Mouse (Mus musculus): Measurements from ENCODE around the gene Ptpn14. TPM values are rescaled to one million over a fixed set of nuclear protein-coding genes. Genes with fewer than 3 reads are reported as not detected.

Ptpn14 gene
- polyA plus RNA-seq, 1 experiment from 2014 or later = 8.6 TPM

- H3K27me3 ChIP-seq = no peaks in the 10 kb centered on the region
- H3K4me3 ChIP-seq = peak overlapping the region; percentile 92
- peak overlapping the region; percentile 45 for H3K9ac ChIP-seq
- H3K4me1 ChIP-seq = peaks cover 42% of the 10 kb centered on the region
- no peaks in the 10 kb centered on the region for H3K36me3 ChIP-seq
- peak overlapping the region; percentile 69 for H3K4me2 ChIP-seq
- H3K9me3 ChIP-seq = no peaks in the 10 kb centered on the region
- peak overlapping the region; percentile 99 for H3K27ac ChIP-seq
- 1% methylated on average over 22 of the region's 22 CpGs for WGBS
- ATAC-seq (ENCODE audit: borderline replicate concordance, extremely low read depth, low FRiP score, low TSS enrichment) = peak; percentile 75
These were observed 653 bp upstream of the Ptpn14 start for GRCm38 (mm10) chr1:189727346-189727883.

GRCm38 (mm10) chr1:189728784-189729115, 682 bp downstream of the Ptpn14 start:
- Histone ChIP-seq H3K27me3 (no peaks in the 10 kb centered on the region), H3K4me1 (peaks cover 43% of the 10 kb centered on the region), H3K27ac (peak overlapping the region; percentile 99), H3K4me3 (peak overlapping the region; percentile 92), H3K4me2 (peak overlapping the region; percentile 69), H3K36me3 (no peaks in the 10 kb centered on the region), H3K9ac (peak overlapping the region; percentile 83), H3K9me3 (no peaks in the 10 kb centered on the region)
- ATAC-seq (ENCODE audit: borderline replicate concordance, extremely low read depth, low FRiP score, low TSS enrichment) = no peak
- 1% methylated on average over 15 of the region's 15 CpGs for WGBS

- Histone ChIP-seq H3K27ac (peak overlapping the region; percentile 99; the same call in 1 of the 2 replicates), H3K27me3 (no peaks in the 10 kb centered on the region), H3K9ac (peak overlapping the region; percentile 83), H3K36me3 (no peaks in the 10 kb centered on the region), H3K4me3 (peak overlapping the region; percentile 92), H3K9me3 (no peaks in the 10 kb centered on the region), H3K4me1 (peaks cover 43% of the 10 kb centered on the region), H3K4me2 (peak overlapping the region; percentile 69)
- WGBS = 9% methylated on average over 17 of the region's 17 CpGs
- ATAC-seq (ENCODE audit: borderline replicate concordance, extremely low read depth, low FRiP score, low TSS enrichment) = no peak
These were observed 1.2 kb downstream of the Ptpn14 start for GRCm38 (mm10) chr1:189729141-189729815.

- no peak for ATAC-seq (ENCODE audit: borderline replicate concordance, extremely low read depth, low FRiP score, low TSS enrichment)
- Histone ChIP-seq H3K36me3 (no peaks in the 10 kb centered on the region), H3K27me3 (no peaks in the 10 kb centered on the region), H3K4me3 (no peak overlapping the region), H3K4me1 (peaks cover 36% of the 10 kb centered on the region), H3K9ac (no peak overlapping the region), H3K27ac (peak overlapping the region; percentile 68), H3K9me3 (no peaks in the 10 kb centered on the region), H3K4me2 (no peak overlapping the region)
- 46% methylated on average over 10 of the region's 10 CpGs for WGBS
These were observed 3.6 kb downstream of the Ptpn14 start for GRCm38 (mm10) chr1:189731697-189732096.

- 58% methylated on average over 8 of the region's 8 CpGs for WGBS
- Histone ChIP-seq H3K4me2 (no peak overlapping the region), H3K27me3 (no peaks in the 10 kb centered on the region), H3K9ac (no peak overlapping the region), H3K27ac (peak overlapping the region; percentile 68), H3K4me1 (peaks cover 32% of the 10 kb centered on the region), H3K4me3 (no peak overlapping the region), H3K9me3 (no peaks in the 10 kb centered on the region), H3K36me3 (no peaks in the 10 kb centered on the region)
- no peak for ATAC-seq (ENCODE audit: borderline replicate concordance, extremely low read depth, low FRiP score, low TSS enrichment)
These were observed 4.1 kb downstream of the Ptpn14 start for GRCm38 (mm10) chr1:189732156-189732555.

DNA sequence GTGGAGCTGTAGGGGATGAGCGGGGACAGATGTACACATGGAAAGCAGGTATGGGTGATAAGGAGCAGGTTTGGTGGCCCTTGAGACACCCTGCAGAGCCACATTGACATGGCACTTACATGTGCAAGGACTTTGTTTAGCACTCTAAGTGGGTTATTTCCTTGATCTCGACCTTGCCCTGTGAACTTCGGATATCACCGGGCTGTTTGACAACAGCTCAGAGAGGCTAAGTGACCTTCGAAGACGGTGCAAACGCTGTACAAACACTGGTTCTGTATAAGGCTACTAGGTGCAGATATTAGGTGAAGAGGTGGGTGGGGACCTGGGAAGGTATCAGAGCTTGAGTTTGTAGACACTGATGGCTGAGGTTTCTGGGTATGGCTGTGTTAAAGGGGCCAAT, 12.0 kb downstream of the Ptpn14 start:
- WGBS = 56% methylated on average over 7 of the region's 7 CpGs
- no peak overlapping the region for H3K4me2 ChIP-seq
- H3K4me1 ChIP-seq = peaks cover 4% of the 10 kb centered on the region
- H3K9me3 ChIP-seq = no peaks in the 10 kb centered on the region
- no peak overlapping the region for H3K27ac ChIP-seq
- H3K27me3 ChIP-seq = no peaks in the 10 kb centered on the region
- no peak overlapping the region for H3K9ac ChIP-seq
- H3K4me3 ChIP-seq = no peak overlapping the region
- no peaks in the 10 kb centered on the region for H3K36me3 ChIP-seq
- no peak for ATAC-seq (ENCODE audit: borderline replicate concordance, extremely low read depth, low FRiP score, low TSS enrichment)

- no peak overlapping the region for H3K9ac ChIP-seq
- no peaks in the 10 kb centered on the region for H3K36me3 ChIP-seq
- no peaks in the 10 kb centered on the region for H3K27me3 ChIP-seq
- H3K4me2 ChIP-seq = no peak overlapping the region
- ATAC-seq (ENCODE audit: borderline replicate concordance, extremely low read depth, low FRiP score, low TSS enrichment) = no peak
- H3K4me3 ChIP-seq = no peak overlapping the region
- WGBS = 84% methylated on average over 5 of the region's 5 CpGs
- no peak overlapping the region for H3K27ac ChIP-seq
- peaks cover 4% of the 10 kb centered on the region for H3K4me1 ChIP-seq
- no peaks in the 10 kb centered on the region for H3K9me3 ChIP-seq
These were observed 14.0 kb downstream of the Ptpn14 start for GRCm38 (mm10) chr1:189742041-189742440.

GRCm38 (mm10) chr1:189743136-189743535, 15.1 kb downstream of the Ptpn14 start:
- Histone ChIP-seq H3K4me1 (peaks cover 4% of the 10 kb centered on the region), H3K27me3 (no peaks in the 10 kb centered on the region), H3K4me3 (no peak overlapping the region), H3K36me3 (no peaks in the 10 kb centered on the region), H3K4me2 (no peak overlapping the region), H3K9ac (no peak overlapping the region), H3K27ac (no peak overlapping the region), H3K9me3 (no peaks in the 10 kb centered on the region)
- ATAC-seq (ENCODE audit: borderline replicate concordance, extremely low read depth, low FRiP score, low TSS enrichment) = no peak
- WGBS = 87% methylated on average over 5 of the region's 5 CpGs

DNA sequence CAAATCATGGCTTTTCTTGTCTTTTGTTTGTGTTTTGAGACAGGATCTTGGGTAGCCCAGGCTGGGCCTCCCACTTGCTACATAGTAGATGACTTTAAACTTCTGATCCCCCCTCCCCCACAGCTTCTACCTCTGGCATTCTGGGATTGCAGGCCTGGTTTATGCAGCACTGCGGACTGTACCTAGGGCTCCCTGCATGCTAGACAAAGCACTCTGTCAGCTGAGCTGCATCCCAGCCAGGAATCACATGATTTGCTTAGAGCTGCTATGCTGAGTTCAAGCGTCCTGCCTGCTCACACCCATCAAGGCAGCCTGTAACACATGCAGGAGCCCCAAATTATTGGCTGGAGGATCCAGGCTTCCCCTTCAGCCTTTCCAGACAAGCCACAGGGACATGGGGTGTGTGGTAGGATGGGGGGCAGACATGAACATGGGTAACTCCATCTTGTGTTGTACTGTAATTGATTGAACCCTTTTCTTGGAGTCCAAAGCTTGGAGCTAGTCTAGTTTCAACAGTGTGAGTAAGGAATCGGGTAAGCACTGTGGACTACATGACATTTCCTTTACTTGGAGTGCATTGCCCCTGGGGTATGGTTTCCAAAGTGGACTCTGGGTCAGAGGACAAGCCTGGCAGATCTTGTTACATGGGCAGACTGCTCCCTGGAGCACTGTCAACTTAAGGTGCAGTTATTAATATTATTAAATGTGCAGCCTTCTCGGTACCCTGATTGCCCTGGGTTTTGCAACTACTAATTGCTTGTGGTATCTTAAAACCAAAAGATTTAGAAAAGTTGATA, 17.0 kb downstream of the Ptpn14 start:
- no peaks in the 10 kb centered on the region for H3K27me3 ChIP-seq
- peaks cover 10% of the 10 kb centered on the region for H3K4me1 ChIP-seq
- H3K9ac ChIP-seq = no peak overlapping the region
- WGBS = 66% methylated on average over 4 of the region's 4 CpGs
- H3K36me3 ChIP-seq = no peaks in the 10 kb centered on the region
- ATAC-seq (ENCODE audit: borderline replicate concordance, extremely low read depth, low FRiP score, low TSS enrichment) = no peak
- H3K4me2 ChIP-seq = no peak overlapping the region
- H3K27ac ChIP-seq = no peak overlapping the region
- H3K9me3 ChIP-seq = no peaks in the 10 kb centered on the region
- H3K4me3 ChIP-seq = no peak overlapping the region

- Histone ChIP-seq H3K4me3 (no peak overlapping the region), H3K27ac (no peak overlapping the region), H3K4me1 (peaks cover 11% of the 10 kb centered on the region), H3K4me2 (no peak overlapping the region), H3K27me3 (no peaks in the 10 kb centered on the region), H3K9me3 (no peaks in the 10 kb centered on the region), H3K9ac (no peak overlapping the region), H3K36me3 (no peaks in the 10 kb centered on the region)
- WGBS = 73% methylated on average over 4 of the region's 4 CpGs
- ATAC-seq (ENCODE audit: borderline replicate concordance, extremely low read depth, low FRiP score, low TSS enrichment) = no peak
These were observed 18.5 kb downstream of the Ptpn14 start for GRCm38 (mm10) chr1:189746520-189746919.

DNA sequence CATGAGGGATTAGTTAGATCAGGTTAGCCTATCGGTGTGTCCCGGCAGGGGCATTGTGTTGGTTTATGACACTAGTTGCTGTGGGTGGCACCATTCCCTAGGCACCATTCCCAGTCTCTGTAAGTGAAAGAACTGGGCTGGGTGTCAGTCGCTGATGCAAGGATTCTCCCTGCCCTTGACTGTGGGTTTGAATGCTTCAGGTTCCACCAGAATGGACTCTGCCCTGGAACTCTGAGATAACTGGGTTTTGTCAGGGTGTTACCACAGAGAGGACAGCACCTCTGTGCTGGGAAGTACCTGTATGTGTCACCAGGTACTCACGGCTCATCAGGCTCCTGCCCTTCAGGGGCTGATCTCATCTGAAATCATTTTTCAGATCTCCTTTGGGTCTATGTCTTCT, 21.7 kb downstream of the Ptpn14 start:
- H3K27ac ChIP-seq = no peak overlapping the region; the same call in 1 of the 2 replicates
- WGBS = 88% methylated on average over 4 of the region's 4 CpGs
- H3K36me3 ChIP-seq = no peaks in the 10 kb centered on the region
- no peak overlapping the region for H3K9ac ChIP-seq
- H3K9me3 ChIP-seq = no peaks in the 10 kb centered on the region
- H3K4me2 ChIP-seq = no peak overlapping the region
- H3K4me1 ChIP-seq = peaks cover 10% of the 10 kb centered on the region
- ATAC-seq (ENCODE audit: borderline replicate concordance, extremely low read depth, low FRiP score, low TSS enrichment) = no peak
- no peaks in the 10 kb centered on the region for H3K27me3 ChIP-seq
- no peak overlapping the region for H3K4me3 ChIP-seq

DNA sequence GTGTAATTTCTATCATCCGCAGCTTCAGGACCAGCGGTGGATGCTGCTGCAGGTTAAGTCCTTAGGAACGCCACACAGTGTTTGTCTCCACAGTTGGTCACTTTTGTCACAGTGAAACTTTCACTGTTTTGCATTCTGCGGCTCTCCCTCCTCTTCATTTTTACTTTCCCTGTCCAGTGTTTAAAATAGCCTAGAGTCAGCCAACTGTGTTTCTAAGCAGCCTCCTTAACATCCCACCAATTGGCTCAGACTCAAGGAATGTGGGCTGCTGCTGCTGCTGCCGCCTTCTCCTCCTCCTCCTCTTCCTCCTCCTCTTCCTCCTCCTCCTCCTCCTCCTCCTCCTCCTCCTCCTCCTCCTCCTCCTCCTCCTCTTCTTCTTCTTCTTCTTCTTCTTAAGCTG, 22.2 kb downstream of the Ptpn14 start:
- ATAC-seq (ENCODE audit: borderline replicate concordance, extremely low read depth, low FRiP score, low TSS enrichment) = no peak
- 59% methylated on average over 5 of the region's 5 CpGs for WGBS
- no peaks in the 10 kb centered on the region for H3K36me3 ChIP-seq
- H3K27ac ChIP-seq = no peak overlapping the region; the same call in 1 of the 2 replicates
- peaks cover 7% of the 10 kb centered on the region for H3K4me1 ChIP-seq
- no peak overlapping the region for H3K9ac ChIP-seq
- H3K9me3 ChIP-seq = no peaks in the 10 kb centered on the region
- H3K4me3 ChIP-seq = no peak overlapping the region
- no peak overlapping the region for H3K4me2 ChIP-seq
- no peaks in the 10 kb centered on the region for H3K27me3 ChIP-seq

All from lung, embryonic 15.5 days (tissue).